Mouse (Mus musculus) midbrain, embryonic 14.5 days (tissue): ENCODE measurements around the gene Trim50. TPM values are rescaled to one million over a fixed set of nuclear protein-coding genes. Genes with fewer than 3 reads are reported as not detected.
"Not testable (repeated sequence)": the region's sequence is repeated elsewhere in the genome, so short reads cannot be mapped to it uniquely, and the experiment has no call there.

Source experiments
- ATAC-seq: fragments of 200-750 bp; cut with Nextera tagmentation; 2 replicates; pipeline ENCODE4 v1.8.0; 2017; ENCODE audit warnings: moderate number of reproducible peaks, moderate library complexity; ENCODE audit not compliant: low FRiP score, low TSS enrichment
- DNase-seq: peaks from one replicate; pipeline ENCODE4 v3.0.0-alpha.2; 2015
- H3K27ac ChIP-seq: fragments of 300-500 bp; sonication (generic); replicated peaks from 2 replicates; pipeline ENCODE4 v1.5.1; 2014; ENCODE audit warnings: mild to moderate bottlenecking, low read depth, low read length, moderate library complexity
- H3K27me3 ChIP-seq: fragments of 300-500 bp; sonication (generic); 2 replicates; pipeline ENCODE4 v1.6.1; 2014; ENCODE audit warnings: low read length, control low read depth, mixed read lengths; ENCODE audit not compliant: control insufficient read depth, insufficient read depth
- H3K36me3 ChIP-seq: fragments of 300-500 bp; sonication (generic); 2 replicates; pipeline ENCODE4 v1.6.1; 2014; ENCODE audit warnings: low read length, control low read depth; ENCODE audit not compliant: control insufficient read depth, insufficient read depth
- H3K4me1 ChIP-seq: fragments of 300-500 bp; sonication (generic); 2 replicates; pipeline ENCODE4 v1.6.1; 2014; ENCODE audit warnings: mild to moderate bottlenecking, antibody characterized with exemption, low read length, control low read depth; ENCODE audit not compliant: control insufficient read depth, insufficient read depth
- H3K4me2 ChIP-seq: fragments of 300-500 bp; sonication (generic); 2 replicates; pipeline ENCODE4 v1.6.1; 2014; ENCODE audit warnings: mild to moderate bottlenecking, low read length, moderate library complexity
- H3K4me3 ChIP-seq: fragments of 300-500 bp; sonication (generic); replicated peaks from 2 replicates; pipeline ENCODE4 v1.5.1; 2014; ENCODE audit warnings: low read depth, low read length
- H3K9ac ChIP-seq: fragments of 300-500 bp; sonication (generic); replicated peaks from 2 replicates; pipeline ENCODE4 v1.6.1; 2014; ENCODE audit warnings: mild to moderate bottlenecking, low read length, moderate library complexity
- H3K9me3 ChIP-seq: fragments of 300-500 bp; sonication (generic); 2 replicates; pipeline ENCODE4 v1.6.1; 2016; ENCODE audit warnings: low read length, control low read depth, mixed read lengths; ENCODE audit not compliant: control insufficient read depth
- WGBS: fragments of 180-500 bp; shearing (Covaris S2); extraction: QIAGEN DNeasy Blood & Tissue Kit; methylation state at CpG from one replicate; pipeline ENCODE4 v1.1.7; 2014; 5-methylcytosine and 5-hydroxymethylcytosine counted together
- polyA plus RNA-seq: library from polyadenylated mRNA; unstranded; fragments of >200 nt; fragmentation: Nextera tagmentation; extraction: Ambion mirVana; gene quantifications from 2 replicates; pipeline ENCODE4 v1.2.1, GENCODE M21; 2014

Trim50 gene
- polyA plus RNA-seq, 1 experiment from 2014 or later: not detected

GRCm38 (mm10) chr5:135359772-135360171 lies 6.7 kb downstream of the Trim50 start:
- WGBS: 100% methylated on average over 2 of the region's 2 CpGs
- H3K9ac ChIP-seq: no peak overlapping the region
- no peak for DNase-seq

GRCm38 (mm10) chr5:135362572-135362971 lies 9.5 kb downstream of the Trim50 start:
- DNase-seq (no peak), ATAC-seq (no peak)
- Histone ChIP-seq H3K9me3 (peaks cover 2% of the 10 kb centered on the region), H3K27ac (no peak overlapping the region), H3K36me3 (no peaks in the 10 kb centered on the region), H3K9ac (no peak overlapping the region), H3K4me2 (no peak overlapping the region), H3K4me1 (no peaks in the 10 kb centered on the region), H3K27me3 (no peaks in the 10 kb centered on the region; the same call in 1 of the 2 replicates), H3K4me3 (no peak overlapping the region)
- WGBS: 87% methylated on average over 3 of the region's 3 CpGs

More at GRCm38 (mm10) chr5:135359772-135360171, 6.7 kb downstream of the Trim50 start:
- Histone ChIP-seq H3K9me3 (peaks cover 3% of the 10 kb centered on the region), H3K27ac (no peak overlapping the region), H3K4me1 (no peaks in the 10 kb centered on the region), H3K27me3 (no peaks in the 10 kb centered on the region; the same call in 1 of the 2 replicates), H3K4me2 (no peak overlapping the region), H3K4me3 (no peak overlapping the region), H3K36me3 (no peaks in the 10 kb centered on the region)
- no peak for ATAC-seq

- ATAC-seq: no peak
- WGBS: 30% methylated on average over 12 of the region's 12 CpGs
Measured at GRCm38 (mm10) chr5:135363540-135363939, 10.4 kb downstream of the Trim50 start.

GRCm38 (mm10) chr5:135367841-135368240 lies 14.7 kb downstream of the Trim50 start:
- DNase-seq: peak; percentile 53
- no peak overlapping the region for H3K4me2 ChIP-seq
- peaks cover 13% of the 10 kb centered on the region; the same call in 1 of the 2 replicates for H3K4me1 ChIP-seq
- no peak overlapping the region for H3K4me3 ChIP-seq
- no peaks in the 10 kb centered on the region; the same call in 1 of the 2 replicates for H3K27me3 ChIP-seq
- no peak overlapping the region for H3K9ac ChIP-seq
- no peak for ATAC-seq
- 54% methylated on average over 6 of the region's 6 CpGs for whole genome bisulfite sequencing
- no peaks in the 10 kb centered on the region for H3K9me3 ChIP-seq
- H3K27ac ChIP-seq: no peak overlapping the region
- peaks cover 16% of the 10 kb centered on the region for H3K36me3 ChIP-seq

More at GRCm38 (mm10) chr5:135363540-135363939, 10.4 kb downstream of the Trim50 start:
- Histone ChIP-seq H3K27me3 (no peaks in the 10 kb centered on the region; the same call in 1 of the 2 replicates), H3K4me1 (no peaks in the 10 kb centered on the region), H3K27ac (no peak overlapping the region), H3K4me2 (no peak overlapping the region), H3K9me3 (no peaks in the 10 kb centered on the region), H3K4me3 (no peak overlapping the region), H3K9ac (no peak overlapping the region), H3K36me3 (no peaks in the 10 kb centered on the region)
- DNase-seq: peak; percentile 72

- Histone ChIP-seq H3K36me3 (peaks cover 20% of the 10 kb centered on the region), H3K4me2 (no peak overlapping the region), H3K9me3 (no peaks in the 10 kb centered on the region), H3K4me3 (no peak overlapping the region), H3K27me3 (no peaks in the 10 kb centered on the region; the same call in 1 of the 2 replicates), H3K27ac (no peak overlapping the region), H3K4me1 (peaks cover 13% of the 10 kb centered on the region; the same call in 1 of the 2 replicates), H3K9ac (no peak overlapping the region)
- WGBS: 87% methylated on average over 6 of the region's 6 CpGs
- DNase-seq (no peak), ATAC-seq (no peak)
Measured at GRCm38 (mm10) chr5:135368312-135368711, 15.2 kb downstream of the Trim50 start.

- not testable (repeated sequence) for ATAC-seq, DNase-seq, H3K9me3 ChIP-seq, H3K27me3 ChIP-seq
- Histone ChIP-seq H3K36me3 (peaks cover 29% of the 10 kb centered on the region), H3K4me2 (peak overlapping the region; percentile 92), H3K4me3 (peak overlapping the region; percentile 87), H3K27ac (peak overlapping the region; percentile 49; the same call in 1 of the 2 replicates), H3K9ac (peak overlapping the region; percentile 82), H3K4me1 (peaks cover 13% of the 10 kb centered on the region; the same call in 1 of the 2 replicates)
- 64% methylated on average over 9 of the region's 9 CpGs for WGBS
Measured at GRCm38 (mm10) chr5:135369196-135369595, 16.1 kb downstream of the Trim50 start.

GRCm38 (mm10) chr5:135369787-135370654 lies 16.9 kb downstream of the Trim50 start, which contains the start of gene Nsun5:
Gene Nsun5 (plus strand): TSS chr5:135369953.
- H3K4me2 ChIP-seq: peak within 1 kb of the TSS; percentile 92
- under 1% methylated on average over 64 of the region's 64 CpGs for WGBS
- peak within 1 kb of the TSS; percentile 49 for H3K27ac ChIP-seq
- H3K27me3 ChIP-seq: no peaks in the 10 kb centered on the region; the same call in 1 of the 2 replicates
- DNase-seq (peak; percentile 99), ATAC-seq (peak; percentile 74; the same call in 1 of the 2 replicates)
- peak within 1 kb of the TSS; percentile 82 for H3K9ac ChIP-seq
- H3K4me1 ChIP-seq: peaks cover 13% of the 10 kb centered on the region; the same call in 1 of the 2 replicates
- H3K36me3 ChIP-seq: peaks cover 37% of the 10 kb centered on the region
- H3K4me3 ChIP-seq: peak within 1 kb of the TSS; percentile 87
- no peaks in the 10 kb centered on the region for H3K9me3 ChIP-seq

GRCm38 (mm10) chr5:135371195-135371594 lies 18.1 kb downstream of the Trim50 start:
- Histone ChIP-seq H3K4me2 (no peak overlapping the region), H3K27ac (no peak overlapping the region), H3K36me3 (peaks cover 49% of the 10 kb centered on the region), H3K27me3 (no peaks in the 10 kb centered on the region), H3K4me1 (peaks cover 13% of the 10 kb centered on the region; the same call in 1 of the 2 replicates), H3K9ac (no peak overlapping the region), H3K4me3 (0 out of 2 replicates have a peak overlapping the region, but pooled peaks have one; percentile 87), H3K9me3 (no peaks in the 10 kb centered on the region)
- ATAC-seq (no peak), DNase-seq (no peak)
- WGBS: 98% methylated on average over 13 of the region's 13 CpGs
